Mouse (Mus musculus) ovary, postnatal 14 days (tissue): Measurements from ENCODE around the gene Bmp8a.
"Not testable (repeated sequence)": the region's sequence is repeated elsewhere in the genome, so short reads cannot be mapped to it uniquely, and the experiment has no call there.

Source experiments
- DNase-seq: peaks from one replicate; pipeline ENCODE4 v3.0.0; 2022; ENCODE audit warnings: low spot score

The Bmp8a gene

DNA sequence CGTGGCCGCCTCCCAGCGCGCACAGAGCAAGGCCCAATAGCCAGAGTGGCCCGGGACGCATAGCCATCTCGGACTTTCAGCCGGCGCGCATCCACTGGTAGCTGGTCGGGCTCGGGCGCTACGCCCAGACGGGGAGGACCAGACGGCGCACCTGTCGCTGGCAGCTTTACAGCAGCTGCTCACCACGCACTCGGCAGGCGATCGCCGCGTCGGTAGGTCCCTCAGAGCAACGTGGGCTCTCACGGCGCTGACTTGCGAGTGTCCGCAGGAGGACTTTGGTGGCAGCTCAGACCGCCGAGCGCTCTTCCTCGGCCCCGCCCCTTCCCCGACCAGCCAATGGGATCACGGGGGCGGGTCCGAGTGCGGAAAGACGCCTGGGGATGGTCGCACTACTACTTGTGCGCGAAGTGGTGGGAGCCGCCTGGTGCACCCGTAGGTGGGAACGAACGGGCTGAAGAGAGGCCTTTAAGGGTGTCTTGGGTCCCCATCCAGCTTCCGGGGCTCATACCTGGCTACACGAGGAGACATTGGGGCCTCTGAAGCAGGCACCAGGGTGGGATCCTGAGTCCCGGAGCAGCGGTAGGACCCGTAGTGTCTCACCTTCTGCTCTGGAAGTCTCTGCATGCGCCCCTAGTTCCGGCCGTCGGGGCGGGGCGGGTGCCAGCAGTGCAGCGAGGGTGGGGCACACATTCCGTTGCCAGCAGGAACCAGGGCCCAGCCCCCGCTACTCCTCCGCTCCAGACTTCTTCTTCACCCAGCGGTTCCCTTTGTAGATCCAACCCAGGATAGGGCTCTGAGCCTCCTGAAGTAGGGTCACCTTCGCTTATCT lies at the start of gene Bmp8a:
Bmp8a (minus strand) TSS at position 611 of the 829 bp plus-strand sequence.
- DNase-seq = peak; percentile 43

DNA sequence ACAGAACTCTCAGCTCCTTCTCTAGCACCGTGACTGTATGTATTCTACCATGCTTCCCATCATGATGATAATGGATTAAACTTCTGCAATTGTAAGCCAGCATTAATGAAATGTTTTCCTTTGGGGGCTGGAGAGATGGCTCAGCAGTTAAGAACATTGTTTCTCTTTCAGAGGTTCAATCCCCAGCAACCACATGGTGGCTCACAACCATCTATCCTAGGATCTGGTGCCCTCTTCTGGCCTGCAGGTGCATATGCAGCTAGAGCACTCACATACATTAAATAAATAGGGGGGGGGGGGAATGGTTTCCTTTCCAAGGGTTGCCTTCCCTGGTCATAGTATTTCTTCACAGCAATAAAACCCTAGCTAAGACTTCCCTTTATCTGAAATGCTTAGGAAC lies 49.1 kb upstream of the Bmp8a start:
- no peak for DNase-seq

DNA sequence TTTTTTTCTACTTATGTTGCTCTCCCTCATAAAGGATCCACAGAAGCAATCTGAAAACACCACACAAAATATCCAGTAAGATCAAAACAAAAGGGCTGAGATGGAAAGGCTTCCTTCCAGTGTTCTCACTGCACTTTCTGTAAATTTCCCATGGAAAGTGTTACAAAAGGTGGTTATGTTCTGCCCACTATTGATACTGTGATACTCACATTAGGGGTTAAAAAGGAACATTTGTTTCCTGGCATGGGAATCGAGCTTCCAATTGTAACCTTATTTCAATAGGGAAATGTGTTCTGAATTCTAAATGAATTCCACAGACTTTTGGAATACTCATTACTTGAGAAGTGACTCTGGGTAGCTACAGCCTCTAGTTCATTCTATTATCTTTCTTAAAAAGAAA lies 42.0 kb upstream of the Bmp8a start:
- no peak for DNase-seq

DNA sequence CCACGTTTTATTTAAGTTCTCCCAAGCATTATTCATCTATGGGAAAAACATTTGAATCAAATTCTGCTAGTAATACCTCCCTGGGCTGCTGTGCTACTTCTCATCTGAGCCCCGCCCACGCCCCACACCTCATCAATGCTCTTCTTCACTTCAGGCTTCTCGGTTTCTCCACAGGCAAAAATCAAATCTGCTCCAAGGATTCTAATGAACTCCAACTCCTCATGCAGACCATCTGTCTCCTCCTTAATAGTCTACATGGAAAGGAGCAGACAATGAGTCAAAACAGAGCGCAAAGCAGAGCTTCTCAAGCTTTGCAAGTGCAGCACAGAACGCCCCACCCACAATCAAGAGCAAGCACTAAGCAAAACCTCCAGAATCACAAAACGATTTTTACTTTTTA lies 40.1 kb upstream of the Bmp8a start:
- DNase-seq = no peak

DNA sequence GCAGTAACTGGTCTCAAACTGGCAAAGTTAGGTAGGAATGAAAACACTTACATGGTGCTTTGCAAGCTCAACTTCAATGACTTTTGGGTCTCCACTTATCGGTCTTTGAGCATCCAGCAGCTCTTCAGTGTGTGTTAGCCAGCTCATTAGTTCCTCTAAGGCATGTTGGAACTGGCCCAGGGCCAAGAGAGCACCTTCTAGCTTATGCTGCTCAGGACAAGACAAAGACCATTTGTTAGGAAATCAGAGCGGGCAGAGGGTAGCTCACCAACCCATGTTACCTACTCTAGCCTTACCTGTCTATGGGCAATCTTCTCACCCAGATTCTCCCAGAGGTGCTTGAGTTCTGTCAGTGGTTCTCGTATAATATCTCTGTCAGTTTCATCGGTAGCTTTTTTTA lies 39.0 kb upstream of the Bmp8a start:
- no peak for DNase-seq

DNA sequence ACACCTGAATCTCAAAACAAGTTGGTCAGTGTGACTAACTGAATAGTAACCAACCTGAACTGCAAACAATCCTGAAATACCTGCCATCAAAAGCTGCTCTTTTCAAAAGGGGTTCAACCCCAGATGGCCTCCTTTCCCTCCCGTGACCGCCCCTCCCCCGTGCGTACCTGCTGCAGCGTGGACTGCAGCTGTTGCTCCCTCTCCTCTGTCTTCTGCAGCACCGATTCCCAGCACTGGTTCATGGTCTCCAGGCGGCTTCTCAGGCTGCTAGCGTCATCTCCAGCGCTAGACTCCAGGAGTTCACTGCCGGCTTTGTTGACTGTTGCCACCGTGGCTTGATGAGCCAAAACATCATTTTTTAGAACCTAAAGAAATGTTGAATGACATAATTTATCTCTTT lies 38.5 kb upstream of the Bmp8a start:
- no peak for DNase-seq

DNA sequence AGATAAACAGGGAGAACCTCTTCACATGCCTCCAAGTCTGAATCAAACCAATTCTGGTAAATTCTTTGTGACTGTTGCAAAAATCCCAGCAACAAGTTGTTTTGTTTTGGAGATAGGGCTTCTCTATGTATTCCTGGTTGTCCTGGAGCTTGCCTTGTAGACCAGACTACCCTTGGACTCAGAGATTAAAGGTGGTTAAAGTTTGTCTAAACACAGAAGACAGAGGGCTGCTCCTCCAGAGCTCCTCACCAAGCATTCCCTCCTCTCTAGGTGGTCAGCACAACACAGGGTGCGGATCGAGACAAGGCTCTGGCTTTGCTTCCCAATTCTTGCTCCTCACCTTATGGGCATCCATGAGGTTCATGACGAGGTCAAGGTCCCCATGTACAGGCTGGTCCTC lies 33.0 kb upstream of the Bmp8a start:
- DNase-seq = no peak

DNA sequence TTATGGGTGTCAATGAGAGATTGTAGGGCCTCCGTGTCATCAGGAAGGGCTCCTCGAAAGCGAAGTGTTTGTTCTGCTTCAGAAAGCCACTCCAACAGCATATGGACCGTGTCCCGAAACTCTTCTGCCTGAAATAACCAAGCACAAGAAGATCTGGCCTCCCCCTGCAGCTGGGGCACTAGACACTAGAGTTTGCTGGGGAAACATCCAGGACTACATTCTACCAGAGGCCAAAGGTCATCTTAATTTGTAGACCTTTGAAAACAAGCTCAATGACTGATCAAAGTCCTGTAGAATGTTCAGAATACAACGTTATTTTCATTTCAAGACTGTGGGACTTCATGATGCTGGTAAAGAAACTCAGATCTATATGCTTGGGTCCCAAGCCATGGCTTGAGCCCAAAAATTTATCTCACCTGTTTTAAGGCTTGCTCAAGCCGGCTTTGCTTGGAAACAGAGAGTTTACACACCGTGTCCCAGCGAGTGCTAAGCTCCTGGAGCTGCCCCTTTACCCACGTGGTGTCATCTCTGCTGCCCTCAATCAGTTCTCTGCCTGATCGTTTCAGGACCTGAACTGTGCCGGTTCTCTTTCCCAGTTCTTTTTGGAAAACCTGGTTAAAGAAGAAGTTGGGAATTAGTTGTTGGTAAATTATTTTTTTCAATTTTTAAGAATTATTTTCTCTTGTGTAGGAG lies 31.4 kb upstream of the Bmp8a start:
- DNase-seq = no peak

DNA sequence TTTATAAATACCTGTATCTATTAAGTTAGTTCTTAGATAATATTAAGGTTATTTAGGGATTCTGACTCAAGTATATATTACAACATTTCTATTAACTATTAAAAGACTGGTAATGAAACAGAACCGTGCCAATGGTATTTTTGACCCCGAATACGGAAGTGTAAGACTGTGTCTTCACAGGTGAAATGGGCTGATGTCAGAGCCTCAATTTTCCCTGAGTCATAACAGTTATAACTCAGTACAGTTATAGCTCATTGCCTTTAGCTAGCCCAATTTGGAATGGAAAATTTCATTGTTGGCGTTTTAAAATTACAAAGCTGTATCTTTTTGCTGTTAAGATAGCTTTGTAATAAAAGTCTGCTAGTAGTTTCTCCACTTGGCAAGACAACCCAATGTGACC lies 20.5 kb upstream of the Bmp8a start:
- no peak for DNase-seq

DNA sequence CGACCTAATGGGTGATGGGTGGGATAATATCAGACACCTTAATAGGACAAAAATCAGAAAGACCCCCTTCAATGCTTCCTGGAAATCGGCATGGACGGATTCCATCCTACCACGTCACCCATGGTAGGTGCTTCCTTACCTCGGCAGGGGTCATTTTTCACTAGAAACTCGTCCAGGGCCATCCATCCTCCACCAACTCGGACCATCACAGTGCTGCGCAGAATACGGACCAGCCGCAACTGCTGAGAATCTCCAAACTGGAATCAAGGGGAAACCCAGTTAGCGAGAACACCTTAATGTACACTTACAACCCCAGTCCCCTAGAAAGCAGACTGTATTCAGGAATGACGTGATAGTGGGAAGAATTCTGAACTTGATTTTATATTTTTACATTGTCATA lies 17.7 kb upstream of the Bmp8a start:
- DNase-seq = no peak

DNA sequence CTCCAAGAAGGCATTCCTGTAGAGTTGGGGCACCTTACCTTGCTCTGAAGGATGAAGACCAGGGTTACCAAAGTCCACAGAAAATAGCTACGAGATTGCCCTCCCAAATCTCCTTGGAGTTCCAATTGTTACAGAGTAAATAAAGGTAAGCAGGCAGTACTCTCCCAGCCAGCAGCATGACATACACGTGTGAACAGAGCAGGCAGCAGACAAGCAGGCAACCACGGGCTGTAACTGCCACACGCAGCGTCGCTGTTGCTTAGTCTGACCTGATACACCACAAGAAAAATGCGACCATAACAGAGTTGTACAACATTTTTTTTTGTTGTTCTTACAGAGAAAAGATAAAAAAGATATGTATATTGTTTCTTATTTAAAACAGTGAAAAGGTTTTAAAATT lies 15.6 kb upstream of the Bmp8a start:
- no peak for DNase-seq

DNA sequence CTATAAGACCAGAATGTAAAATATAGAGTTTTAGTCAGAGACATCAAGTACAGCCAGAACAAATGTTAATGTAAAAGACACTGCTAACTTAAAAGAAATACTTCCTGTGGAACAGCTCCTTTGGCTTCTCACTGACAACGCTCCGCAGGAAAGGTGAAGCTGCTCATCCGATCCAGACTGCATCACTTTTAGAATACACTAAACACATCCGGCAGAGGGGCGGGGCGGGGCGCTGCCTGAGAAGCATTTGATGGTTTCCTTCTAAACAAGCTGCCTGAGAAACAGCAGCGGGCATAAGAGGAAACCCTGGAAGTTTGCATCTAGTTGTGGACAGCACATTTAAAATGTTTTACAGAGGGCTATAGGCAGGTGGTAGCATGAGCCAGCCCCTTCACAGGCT lies 12.9 kb upstream of the Bmp8a start:
- no peak for DNase-seq

DNA sequence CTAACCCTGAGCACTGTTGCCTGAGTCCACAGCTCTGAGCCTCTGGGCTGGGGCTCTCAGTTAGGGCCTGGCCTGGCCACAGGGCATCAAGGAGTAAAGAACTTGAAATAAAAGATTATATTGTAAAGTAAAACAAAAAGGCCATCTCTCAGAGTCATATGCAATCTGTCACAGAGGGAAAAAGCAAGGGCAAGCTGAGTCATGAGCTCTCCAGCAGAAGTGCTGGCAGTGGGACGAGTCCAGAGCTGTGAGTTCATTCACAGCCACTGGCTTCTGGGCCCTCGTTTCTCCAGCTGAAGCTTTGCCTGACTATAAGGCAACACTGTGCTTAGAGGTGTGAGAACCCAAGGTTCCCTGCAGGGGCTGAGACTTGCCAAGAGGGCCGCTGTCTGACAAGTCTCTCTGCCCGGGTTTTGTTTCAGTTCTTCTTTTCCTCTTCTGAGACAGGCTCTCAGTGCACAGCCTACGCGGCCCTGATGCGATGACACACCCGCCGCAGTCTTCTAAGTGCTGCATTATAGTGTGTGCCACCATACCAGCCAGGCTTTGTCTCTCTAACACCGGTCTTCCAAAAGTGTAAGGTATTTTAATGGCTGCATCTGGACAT lies 10.3 kb upstream of the Bmp8a start:
- no peak for DNase-seq

DNA sequence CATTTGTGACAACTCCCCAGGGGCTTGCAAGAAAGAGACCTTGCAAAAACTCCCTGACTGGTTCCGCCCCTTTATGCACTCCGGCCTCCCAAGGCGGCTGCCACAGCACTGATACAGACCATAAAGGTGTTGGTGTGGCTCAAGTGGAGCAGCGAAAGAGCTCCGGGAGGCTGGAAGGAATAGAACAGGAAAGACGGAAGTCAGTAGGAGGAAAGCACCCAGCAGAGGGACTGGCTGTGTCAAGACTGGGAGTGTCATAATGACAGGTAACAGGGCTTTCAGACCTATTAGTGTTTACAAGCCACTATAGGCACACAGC lies 378 bp upstream of the Bmp8a start:
- no peak for DNase-seq

DNA sequence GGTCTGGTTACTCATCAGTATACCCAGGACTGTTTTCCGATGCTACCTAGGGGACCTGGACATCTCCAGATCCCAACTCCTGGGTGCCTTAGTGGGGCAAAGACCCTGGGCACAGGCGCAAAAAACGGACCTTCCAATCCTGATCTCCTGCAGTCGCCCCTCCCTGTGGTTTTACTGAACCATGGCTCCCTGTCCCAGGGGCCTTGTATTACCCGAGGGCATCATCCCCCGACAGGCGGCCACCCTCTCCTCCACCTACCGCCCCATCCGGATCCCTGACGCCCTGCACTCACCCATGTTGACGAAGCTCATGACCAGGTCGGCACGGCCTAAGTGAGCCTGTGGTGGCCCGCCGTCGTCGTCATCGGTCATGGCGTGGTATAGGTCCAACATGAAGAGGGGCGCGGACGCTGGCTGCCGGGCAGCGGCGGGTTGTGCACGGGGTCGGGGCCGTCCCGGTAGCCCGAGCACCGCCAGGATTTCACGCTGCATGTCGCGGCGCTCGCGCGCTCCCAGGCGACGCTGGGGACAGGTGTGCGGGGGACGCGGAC lies 886 bp downstream of the Bmp8a start:
- DNase-seq = no peak

DNA sequence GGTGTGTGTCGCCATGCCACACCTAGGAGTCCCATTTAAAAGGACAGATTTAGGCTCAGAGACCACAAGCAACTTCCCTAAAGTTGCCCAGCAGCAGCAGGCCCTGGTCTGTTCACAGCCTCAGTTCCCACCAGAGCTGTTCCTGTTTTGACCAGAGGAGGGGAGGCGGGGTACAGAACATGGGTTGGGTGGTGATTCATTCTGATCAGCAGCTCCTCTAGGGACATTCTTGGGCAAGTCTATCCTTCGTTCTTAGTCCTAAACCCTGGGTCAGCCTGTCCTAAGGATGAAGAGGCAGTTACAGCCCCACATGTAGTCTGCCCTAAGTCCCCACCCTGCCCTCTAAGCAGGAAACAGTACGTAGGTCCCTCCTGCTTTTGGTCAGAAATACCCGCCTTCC lies 2.8 kb downstream of the Bmp8a start:
- no peak for DNase-seq

DNA sequence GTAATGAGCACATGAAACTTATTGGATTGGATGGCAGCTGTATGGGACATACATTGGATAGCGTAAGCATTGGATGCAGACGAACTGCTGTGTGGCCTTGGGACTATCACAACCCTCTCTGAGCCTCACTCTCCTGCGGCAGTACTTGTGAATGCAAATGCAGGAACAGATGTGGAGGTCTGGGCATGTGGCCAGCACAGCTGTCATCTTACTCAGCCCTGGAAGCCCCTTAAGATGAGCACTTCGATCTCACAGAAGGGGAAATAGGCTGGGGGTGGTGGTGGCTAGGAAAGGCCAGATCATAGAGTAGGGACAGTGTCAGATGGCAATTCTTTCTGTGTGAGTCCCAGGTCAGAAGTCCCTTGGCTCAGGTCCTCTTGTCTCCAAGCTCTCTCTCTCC lies 5.4 kb downstream of the Bmp8a start:
- DNase-seq = no peak

DNA sequence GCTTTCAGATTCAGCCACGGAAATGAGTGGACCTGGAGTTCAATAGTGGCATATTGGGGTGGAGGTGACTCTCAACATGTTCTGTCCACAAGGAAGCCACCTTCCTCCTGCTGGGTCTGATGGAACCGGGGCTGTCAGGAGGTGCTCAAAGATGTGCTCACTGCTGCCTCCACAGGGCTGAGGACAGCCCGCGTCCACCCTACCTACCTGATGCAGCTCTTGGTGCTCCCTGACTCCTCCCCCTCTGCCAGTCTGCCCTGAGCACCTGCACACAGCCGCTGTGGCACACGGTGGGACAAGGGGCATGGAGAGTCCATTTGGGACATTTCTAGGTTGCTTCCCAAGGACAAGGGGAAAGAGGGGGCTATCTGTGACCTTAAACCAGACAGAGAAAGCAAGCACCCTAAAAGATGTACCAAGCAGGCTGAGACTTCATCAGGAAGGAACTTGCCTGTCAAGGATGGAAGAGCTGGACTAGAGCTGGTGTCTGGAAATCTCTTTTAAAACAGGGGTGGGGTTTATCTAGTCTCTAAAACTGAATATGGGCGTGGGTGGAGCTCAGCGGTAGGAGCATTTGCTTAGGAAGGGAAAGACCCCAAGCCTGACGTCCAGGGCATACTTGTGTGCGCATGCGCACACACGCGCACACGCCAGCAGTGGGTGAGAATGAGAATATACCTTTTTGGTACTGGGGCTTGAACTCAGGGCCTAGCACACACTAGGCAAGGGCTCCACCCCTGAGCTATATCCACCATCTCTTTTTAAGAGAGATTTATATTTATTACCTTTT lies 7.1 kb downstream of the Bmp8a start:
- DNase-seq = no peak

DNA sequence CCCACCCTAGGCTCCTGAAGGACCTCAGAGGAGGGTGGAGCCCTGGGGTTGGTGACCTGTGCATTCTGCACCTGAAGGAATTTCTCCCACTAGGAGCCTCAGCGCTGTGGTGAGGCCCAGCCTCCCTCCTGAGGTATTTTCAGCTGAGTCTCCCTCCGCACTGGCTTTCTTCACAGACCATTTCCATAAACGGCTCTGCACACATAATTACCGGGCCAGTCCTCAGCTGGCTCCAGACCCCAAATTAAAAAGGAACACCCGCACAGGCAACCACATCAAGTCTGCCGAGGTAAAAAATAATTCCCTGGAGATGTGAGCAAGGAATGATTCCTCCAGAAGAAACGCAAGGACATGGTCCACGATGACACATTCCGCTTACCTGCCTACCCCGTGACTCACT lies 7.8 kb downstream of the Bmp8a start:
- not testable (repeated sequence) for DNase-seq

DNA sequence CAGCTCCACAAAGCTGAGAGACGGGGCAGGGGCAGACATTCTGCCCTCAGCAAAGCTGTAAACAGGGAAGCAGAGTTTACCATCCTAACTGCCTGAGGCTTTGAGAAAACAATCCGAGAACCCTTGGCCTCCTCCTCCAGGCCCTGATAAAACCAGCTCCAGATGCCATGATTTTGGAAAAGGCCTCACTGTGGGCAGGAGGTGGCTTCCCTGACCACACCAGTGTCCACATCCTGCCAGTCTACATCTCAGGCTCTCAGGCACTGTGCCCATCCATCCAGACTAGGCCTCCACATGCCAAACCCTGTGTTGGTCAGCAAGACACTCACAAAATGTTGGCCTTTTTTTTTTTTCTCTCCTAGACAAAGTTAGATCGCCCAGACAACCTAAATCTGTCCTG lies 8.9 kb downstream of the Bmp8a start:
- no peak for DNase-seq

DNA sequence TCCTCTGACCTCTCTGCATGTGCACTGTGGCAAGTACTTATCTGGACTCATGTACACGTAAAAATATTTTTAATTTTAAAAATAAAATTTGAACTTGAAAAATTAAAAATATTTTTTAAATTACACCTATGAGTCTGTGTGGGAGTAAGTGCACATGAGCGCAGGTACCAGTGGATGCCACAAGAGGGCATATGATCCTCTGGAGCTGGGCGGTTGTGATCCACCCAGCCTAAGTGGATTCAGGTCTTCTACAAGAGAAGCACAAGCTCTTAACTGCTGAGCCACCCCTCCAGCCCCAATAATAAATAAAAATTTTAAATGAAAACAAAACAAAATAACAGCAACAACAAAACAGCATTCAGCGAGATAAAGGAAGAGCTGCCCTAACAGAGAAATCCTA lies 9.9 kb downstream of the Bmp8a start:
- no peak for DNase-seq

DNA sequence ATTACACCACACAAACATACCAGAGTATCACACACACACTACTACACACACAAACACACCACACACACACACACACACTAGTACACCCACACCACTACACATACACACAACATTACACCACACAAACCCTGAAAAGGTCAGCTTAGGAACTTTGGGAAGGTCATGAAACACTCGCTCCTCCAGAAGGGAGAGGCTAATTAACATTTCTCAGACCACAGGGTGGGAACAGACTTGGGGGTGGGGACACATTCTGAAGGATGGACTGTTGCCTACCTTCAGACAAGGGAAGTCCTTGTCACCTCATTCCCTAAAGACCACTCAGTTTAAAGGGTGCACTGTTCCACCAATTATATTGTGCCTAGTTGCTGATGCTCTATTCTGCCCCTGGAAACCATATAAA lies 11.1 kb downstream of the Bmp8a start:
- not testable (repeated sequence) for DNase-seq
